Mouse (Mus musculus): ENCODE data around the gene Mafg. TPM values are rescaled to one million over a fixed set of nuclear protein-coding genes. Genes with fewer than 3 reads are reported as not detected.
"Not testable (repeated sequence)": the region's sequence is repeated elsewhere in the genome, so short reads cannot be mapped to it uniquely, and the experiment has no call there.

Gene Mafg
- polyA plus RNA-seq (2012; rRNA removed) = 29.9 and 31.3 TPM in 2 replicates

DNA sequence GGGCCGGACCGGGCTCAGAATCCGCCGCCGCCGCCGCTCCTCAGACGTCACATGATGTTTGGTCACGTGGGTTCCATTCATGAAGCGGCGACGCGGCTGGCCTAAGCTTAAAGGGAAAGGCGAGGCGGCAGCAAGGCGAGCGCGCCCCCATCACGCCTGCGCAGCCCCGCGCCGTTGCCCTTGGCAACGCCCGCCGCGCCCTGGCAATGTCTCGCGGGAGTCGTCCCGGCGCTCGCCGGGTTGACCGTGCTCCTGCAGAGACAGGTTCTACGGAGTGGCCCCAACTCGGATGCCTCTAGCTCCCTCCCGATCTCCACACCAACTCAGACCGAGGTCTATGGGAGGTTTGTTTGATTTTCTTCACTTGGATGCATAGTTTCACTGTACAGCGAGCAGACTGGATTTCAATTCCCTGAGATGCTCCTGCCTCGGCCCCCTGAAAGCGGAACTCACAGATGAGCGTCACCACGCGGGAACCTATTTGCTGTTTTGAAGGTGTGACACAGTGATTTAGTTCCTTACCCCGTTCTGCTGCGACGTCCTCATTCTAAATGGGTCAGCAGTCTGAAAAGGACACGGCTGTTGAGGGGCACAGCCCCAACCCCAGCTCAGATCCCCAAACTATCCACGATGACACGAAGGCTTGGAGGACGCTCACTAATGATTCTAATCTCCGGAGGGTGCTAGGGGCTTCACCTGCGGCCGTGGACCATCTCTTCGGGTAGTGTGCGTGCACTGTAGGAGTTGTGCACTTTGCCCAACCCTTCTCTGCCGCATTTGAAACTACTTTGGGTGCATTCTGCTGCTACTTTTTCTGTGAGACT is at the start of gene Mafg:
Gene Mafg, minus strand, starts transcription at position 81 of the 824 bp plus-strand sequence.
- 14% methylated on average over 58 of the region's 58 CpGs for WGBS
- H3K27me3 ChIP-seq (ENCODE audit: control insufficient read depth, insufficient read depth, low read length) = no peaks in the 10 kb centered on the region
- TF ChIP-seq POLR2A (IDR thresholded peaks at IDR 0.05; ENCODE audit: low read depth, low read length) (no peak; the same call in 1 of the 2 replicates), CTCF (IDR thresholded peaks at IDR 0.05; ENCODE audit: extremely low read depth, insufficient read depth, insufficient read length, insufficient replicate concordance) (no peak)
- peaks cover 36% of the 10 kb centered on the region for H3K4me1 ChIP-seq (ENCODE audit: control insufficient read depth, insufficient read depth, insufficient read length)
- peak within 1 kb of the TSS; percentile 50 for H3K27ac ChIP-seq (ENCODE audit: insufficient read depth, low read length)
- H3K4me3 ChIP-seq (ENCODE audit: extremely low read depth, insufficient read depth, insufficient read length) = peak within 1 kb of the TSS; percentile 69
- 0 out of 2 replicates have a peak, but pooled peaks cover 1% of the 10 kb centered on the region for H3K36me3 ChIP-seq (ENCODE audit: control insufficient read depth, insufficient read depth, low read length)
- peak; percentile 86 for DNase-seq (ENCODE audit: low read depth in 1 of 2, low spot score in 2 of 2)

DNA sequence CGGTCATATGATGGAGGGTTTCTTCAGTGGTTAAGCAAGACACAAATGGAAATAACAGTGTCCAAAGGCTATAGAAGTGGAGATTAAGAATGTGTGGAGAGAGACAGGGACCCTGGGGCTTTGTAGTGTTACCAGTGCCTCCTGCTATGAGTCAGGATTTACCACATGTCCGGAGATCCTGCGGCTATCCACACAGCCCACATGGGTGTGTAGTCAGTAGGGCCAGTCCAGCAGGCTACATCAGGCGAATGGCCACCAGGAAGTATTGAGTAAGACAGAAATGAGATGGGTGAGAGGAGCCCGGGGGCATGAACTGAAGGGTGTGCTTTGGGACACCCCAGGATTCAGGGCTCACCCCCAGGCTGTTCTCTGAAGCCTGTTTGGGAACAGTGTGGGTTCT is 49.3 kb upstream of the Mafg start:
- no peak overlapping the region for H3K27ac ChIP-seq (ENCODE audit: insufficient read depth, low read length)
- no peak overlapping the region for H3K4me3 ChIP-seq (ENCODE audit: extremely low read depth, insufficient read depth, insufficient read length)
- no peak for TF ChIP-seq CTCF (IDR thresholded peaks at IDR 0.05; ENCODE audit: extremely low read depth, insufficient read depth, insufficient read length, insufficient replicate concordance)
- TF ChIP-seq POLR2A (IDR thresholded peaks at IDR 0.05; ENCODE audit: low read depth, low read length) = no peak
- DNase-seq (ENCODE audit: low read depth in 1 of 2, low spot score in 2 of 2) = no peak
- peaks cover 18% of the 10 kb centered on the region for H3K36me3 ChIP-seq (ENCODE audit: control insufficient read depth, insufficient read depth, low read length)
- H3K4me1 ChIP-seq (ENCODE audit: control insufficient read depth, insufficient read depth, insufficient read length) = no peaks in the 10 kb centered on the region
- WGBS = 87% methylated on average over 5 of the region's 5 CpGs
- H3K27me3 ChIP-seq (ENCODE audit: control insufficient read depth, insufficient read depth, low read length) = no peaks in the 10 kb centered on the region

DNA sequence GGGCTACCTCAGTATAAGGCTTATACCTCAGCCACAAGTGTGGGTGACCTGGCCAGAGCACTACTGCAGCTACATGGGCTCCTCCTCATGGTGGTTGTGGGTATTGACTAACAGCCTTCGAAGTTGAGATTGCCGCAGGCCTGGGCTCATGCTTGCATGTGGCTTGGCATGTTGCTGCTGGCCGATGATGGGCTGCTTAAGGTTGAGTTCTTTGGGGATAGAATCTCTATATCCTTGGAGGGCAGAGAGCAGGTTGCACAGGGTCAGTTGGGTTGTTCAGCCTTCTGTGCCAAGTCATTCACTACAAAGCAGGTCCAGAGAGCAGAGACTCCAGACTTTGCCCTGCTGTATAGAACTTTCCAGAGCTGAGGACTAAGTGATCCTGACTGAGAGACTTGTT is 46.5 kb upstream of the Mafg start:
- H3K4me3 ChIP-seq (ENCODE audit: extremely low read depth, insufficient read depth, insufficient read length) = no peak overlapping the region
- 75% methylated on average over 3 of the region's 3 CpGs for WGBS
- peaks cover 9% of the 10 kb centered on the region for H3K36me3 ChIP-seq (ENCODE audit: control insufficient read depth, insufficient read depth, low read length)
- H3K4me1 ChIP-seq (ENCODE audit: control insufficient read depth, insufficient read depth, insufficient read length) = 0 out of 2 replicates have a peak, but pooled peaks cover 2% of the 10 kb centered on the region
- peak in 1 of 2 experiments; percentile 28 for DNase-seq (ENCODE audit: low read depth in 1 of 2, low spot score in 2 of 2)
- no peak overlapping the region for H3K27ac ChIP-seq (ENCODE audit: insufficient read depth, low read length)
- no peaks in the 10 kb centered on the region for H3K27me3 ChIP-seq (ENCODE audit: control insufficient read depth, insufficient read depth, low read length)
- TF ChIP-seq POLR2A (IDR thresholded peaks at IDR 0.05; ENCODE audit: low read depth, low read length) = no peak
- TF ChIP-seq CTCF (IDR thresholded peaks at IDR 0.05; ENCODE audit: extremely low read depth, insufficient read depth, insufficient read length, insufficient replicate concordance) = peak; percentile 22; the same call in 1 of the 2 replicates

DNA sequence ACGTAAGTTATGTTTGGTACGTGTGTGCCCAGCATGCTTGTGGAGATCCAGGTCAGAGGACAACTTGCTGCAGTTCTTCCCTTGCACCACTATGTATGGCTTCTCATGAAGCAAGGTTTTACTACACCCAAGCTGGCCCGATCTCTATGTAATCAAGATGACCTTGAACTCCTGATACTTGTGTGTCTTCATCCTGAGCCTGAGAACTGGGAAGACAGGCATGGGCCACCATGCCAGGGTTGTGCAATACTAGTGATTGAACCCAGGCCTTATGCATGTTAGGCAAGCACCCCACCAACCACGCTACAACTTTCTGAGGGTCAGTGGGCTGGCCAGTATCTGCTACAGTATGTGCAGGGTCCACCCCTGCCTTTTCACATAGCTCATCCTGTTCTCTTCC is 43.6 kb upstream of the Mafg start:
- Histone ChIP-seq H3K36me3 (ENCODE audit: control insufficient read depth, insufficient read depth, low read length) (peaks cover 3% of the 10 kb centered on the region), H3K4me1 (ENCODE audit: control insufficient read depth, insufficient read depth, insufficient read length) (peaks cover 6% of the 10 kb centered on the region; the same call in 1 of the 2 replicates), H3K27ac (ENCODE audit: insufficient read depth, low read length) (no peak overlapping the region), H3K27me3 (ENCODE audit: control insufficient read depth, insufficient read depth, low read length) (no peaks in the 10 kb centered on the region), H3K4me3 (ENCODE audit: extremely low read depth, insufficient read depth, insufficient read length) (no peak overlapping the region)
- no peak for DNase-seq (ENCODE audit: low read depth in 1 of 2, low spot score in 2 of 2)
- WGBS = 91% methylated on average over 4 of the region's 4 CpGs
- TF ChIP-seq POLR2A (IDR thresholded peaks at IDR 0.05; ENCODE audit: low read depth, low read length) (no peak), CTCF (IDR thresholded peaks at IDR 0.05; ENCODE audit: extremely low read depth, insufficient read depth, insufficient read length, insufficient replicate concordance) (no peak)

DNA sequence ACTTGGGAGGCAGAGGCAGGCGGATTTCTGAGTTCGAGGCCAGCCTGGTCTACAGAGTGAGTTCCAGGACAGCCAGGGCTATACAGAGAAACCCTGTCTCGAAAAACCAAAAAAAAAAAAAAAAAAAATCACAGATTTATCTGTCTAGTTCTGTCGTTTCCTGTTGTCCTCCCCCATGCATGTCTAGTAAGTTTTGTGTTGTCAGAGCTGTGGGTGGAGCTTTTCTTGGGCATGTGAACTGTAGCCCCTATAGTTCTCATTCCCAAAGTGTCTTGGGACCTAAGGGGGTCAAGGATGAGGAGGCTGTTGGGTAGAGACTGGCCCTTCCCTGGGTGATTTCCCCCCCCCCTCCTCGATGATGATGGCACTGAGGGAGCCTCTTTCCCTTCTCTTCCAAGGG is 42.5 kb upstream of the Mafg start:
- DNase-seq (ENCODE audit: low read depth in 1 of 2, low spot score in 2 of 2); H3K4me1 ChIP-seq (ENCODE audit: control insufficient read depth, insufficient read depth, insufficient read length); H3K27me3 ChIP-seq (ENCODE audit: control insufficient read depth, insufficient read depth, low read length); H3K4me3 ChIP-seq (ENCODE audit: extremely low read depth, insufficient read depth, insufficient read length); H3K36me3 ChIP-seq (ENCODE audit: control insufficient read depth, insufficient read depth, low read length); H3K27ac ChIP-seq (ENCODE audit: insufficient read depth, low read length): not testable (repeated sequence)
- 67% methylated on average over 5 of the region's 5 CpGs for WGBS

DNA sequence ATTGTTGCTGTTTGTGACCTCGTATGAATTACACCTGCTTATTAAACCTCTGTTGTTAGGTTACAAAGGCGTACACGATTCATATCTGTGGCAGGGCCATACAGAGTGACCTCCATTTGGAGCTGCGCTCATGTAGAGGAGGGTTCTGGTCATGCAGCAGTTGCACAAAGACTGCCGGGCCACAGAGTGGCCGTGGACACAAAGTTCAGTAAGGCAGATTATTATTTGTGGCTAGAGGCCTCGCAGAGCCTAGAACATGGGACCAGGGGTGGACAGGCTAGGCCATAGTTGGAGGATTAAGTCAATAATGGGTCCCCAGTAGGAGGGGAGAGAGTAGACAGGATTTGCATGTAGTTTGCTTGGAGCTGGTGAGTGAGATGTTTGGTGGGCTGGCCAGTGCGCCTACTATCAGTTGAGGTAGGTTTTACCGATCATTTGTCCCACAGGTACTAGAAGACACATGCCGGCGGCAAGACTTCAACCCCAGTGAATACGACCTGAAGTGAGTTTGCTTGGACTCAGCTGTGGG is 40.3 kb upstream of the Mafg start:
- Histone ChIP-seq H3K27ac (ENCODE audit: insufficient read depth, low read length) (peak overlapping the region; percentile 93), H3K27me3 (ENCODE audit: control insufficient read depth, insufficient read depth, low read length) (no peaks in the 10 kb centered on the region), H3K4me3 (ENCODE audit: extremely low read depth, insufficient read depth, insufficient read length) (peak overlapping the region; percentile 81), H3K36me3 (ENCODE audit: control insufficient read depth, insufficient read depth, low read length) (peaks cover 3% of the 10 kb centered on the region), H3K4me1 (ENCODE audit: control insufficient read depth, insufficient read depth, insufficient read length) (peaks cover 6% of the 10 kb centered on the region; the same call in 1 of the 2 replicates)
- no peak for TF ChIP-seq POLR2A (IDR thresholded peaks at IDR 0.05; ENCODE audit: low read depth, low read length)
- no peak for TF ChIP-seq CTCF (IDR thresholded peaks at IDR 0.05; ENCODE audit: extremely low read depth, insufficient read depth, insufficient read length, insufficient replicate concordance)
- DNase-seq (ENCODE audit: low read depth in 1 of 2, low spot score in 2 of 2) = no peak
- 31% methylated on average over 12 of the region's 12 CpGs for WGBS

All from spleen, adult 2 months (tissue).